Mouse (Mus musculus) heart, postnatal 0 days (tissue): Measurements from ENCODE around the gene Lxn. TPM values are rescaled to one million over a fixed set of nuclear protein-coding genes. Genes with fewer than 3 reads are reported as not detected.

Experiments
- ATAC-seq: fragments of 200-750 bp; cut with Nextera tagmentation; 2 replicates; pipeline ENCODE4 v1.8.0; 2017; ENCODE audit warnings: low read depth, moderate number of reproducible peaks, moderate library complexity; ENCODE audit not compliant: insufficient read depth
- DNase-seq: peaks from one replicate; pipeline ENCODE4 v3.0.0-alpha.2; 2016; ENCODE audit warnings: low spot score
- H3K27ac ChIP-seq: fragments of 300-500 bp; sonication (generic); 2 replicates; pipeline ENCODE4 v1.5.1; 2014; ENCODE audit warnings: low read depth, mild to moderate bottlenecking
- H3K27me3 ChIP-seq: fragments of 300-500 bp; sonication (generic); 2 replicates; pipeline ENCODE4 v1.6.1; 2014; ENCODE audit warnings: low read length, mixed read lengths; ENCODE audit not compliant: control insufficient read depth, insufficient read depth
- H3K36me3 ChIP-seq: fragments of 300-500 bp; sonication (generic); replicated peaks from 2 replicates; pipeline ENCODE4 v1.6.1; 2014; ENCODE audit warnings: low read length, mixed read lengths; ENCODE audit not compliant: control insufficient read depth, insufficient read depth
- H3K4me1 ChIP-seq: fragments of 300-500 bp; sonication (generic); 2 replicates; pipeline ENCODE4 v1.6.1; 2014; ENCODE audit warnings: antibody characterized with exemption; ENCODE audit not compliant: control insufficient read depth, insufficient read depth
- H3K4me2 ChIP-seq: fragments of 300-500 bp; sonication (generic); 2 replicates; pipeline ENCODE4 v1.6.1; 2014; ENCODE audit warnings: low read depth, mild to moderate bottlenecking, low read length, moderate library complexity
- H3K4me3 ChIP-seq: fragments of 300-500 bp; sonication (generic); 2 replicates; pipeline ENCODE4 v1.5.1; 2014; ENCODE audit warnings: low read depth, low read length
- H3K9ac ChIP-seq: fragments of 300-500 bp; sonication (generic); replicated peaks from 2 replicates; pipeline ENCODE4 v1.6.1; 2014; ENCODE audit warnings: low read depth, low read length, mixed read lengths
- H3K9me3 ChIP-seq: fragments of 300-500 bp; sonication (generic); replicated peaks from 2 replicates; pipeline ENCODE4 v1.6.1; 2016; ENCODE audit warnings: low read length; ENCODE audit not compliant: control insufficient read depth
- CTCF ChIP-seq: IDR thresholded peaks from 2 replicates; pipeline ENCODE4 v1.5.1; 2016; ENCODE audit warnings: antibody characterized with exemption, control low read depth, low read depth
- EP300 ChIP-seq: IDR thresholded peaks from 2 replicates; pipeline ENCODE4 v1.6.1; 2016; ENCODE audit warnings: antibody characterized with exemption, low read depth
- WGBS: fragments of 180-500 bp; shearing (Covaris S2); extraction: QIAGEN DNeasy Blood & Tissue Kit; methylation state at CpG from one replicate; pipeline ENCODE4 v1.1.7; 2014; 5-methylcytosine and 5-hydroxymethylcytosine counted together
- polyA plus RNA-seq: library from polyadenylated mRNA; unstranded; fragments of >200 nt; fragmentation: Nextera tagmentation; extraction: Ambion mirVana; gene quantifications from 2 replicates; pipeline ENCODE4 v1.2.1, GENCODE M21; 2015
- total RNA-seq: library from RNA; depleted of rRNA; stranded (reverse); fragments of >200 nt; gene quantifications from 2 replicates; pipeline ENCODE4 v1.2.3, GENCODE M21; 2014; ENCODE audit warnings: low replicate concordance

Gene Lxn
- total and polyA plus RNA-seq, 2 experiments from 2014 or later: 22.5 to 44.1 TPM

DNA sequence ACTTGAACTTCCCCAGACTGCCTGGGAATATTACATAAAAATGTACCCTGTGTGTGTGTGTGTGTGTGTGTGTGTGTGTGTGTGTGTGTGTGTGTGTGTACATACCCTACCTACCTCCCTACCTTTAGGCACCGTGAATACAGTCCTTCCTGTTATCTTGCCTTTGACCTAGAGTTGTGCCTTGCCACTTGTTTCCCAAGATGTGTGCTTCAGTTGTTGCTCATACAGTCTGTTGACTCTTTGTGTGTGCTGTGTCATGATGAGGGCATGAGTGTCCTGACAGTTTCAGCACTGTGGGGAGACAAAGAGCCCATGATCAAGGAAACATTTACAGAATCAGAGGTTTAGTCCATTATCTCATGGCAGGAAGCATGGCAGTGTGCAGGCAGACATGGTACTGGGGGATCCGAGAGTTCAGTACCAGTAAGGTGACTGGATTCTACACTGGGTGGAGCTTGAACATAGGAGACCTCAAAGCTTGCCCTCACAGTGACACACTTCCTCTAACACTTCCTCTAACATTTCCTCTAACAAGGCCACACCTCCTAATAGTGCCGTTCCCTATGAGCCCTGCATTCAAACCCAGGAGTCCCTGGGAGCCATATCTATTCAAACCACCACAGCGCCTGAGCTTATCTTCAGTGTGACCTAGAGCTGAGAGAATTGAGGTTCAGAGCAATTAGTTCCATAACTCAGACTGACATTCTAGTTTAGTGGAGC is 7.8 kb upstream of the Lxn start:
- no peak overlapping the region for H3K4me3 ChIP-seq

DNA sequence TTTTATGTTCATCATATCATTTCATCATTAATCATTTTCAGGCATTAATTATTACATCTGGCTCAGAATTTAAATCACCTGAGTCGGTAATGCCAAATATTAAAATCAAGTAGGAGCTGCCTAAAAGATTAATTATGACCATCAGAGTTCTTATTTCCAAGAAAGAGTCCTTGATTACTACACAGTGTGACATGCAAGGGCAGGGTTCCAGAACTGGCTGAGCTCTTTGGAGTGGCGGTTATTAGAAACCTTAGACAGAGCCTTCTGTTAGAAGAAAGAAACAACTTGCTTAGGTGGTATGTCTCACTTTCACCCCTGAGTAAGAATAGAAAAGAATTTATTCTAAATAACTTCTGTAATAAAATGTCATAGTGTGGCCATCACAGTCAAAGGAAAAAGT is 3.6 kb upstream of the Lxn start:
- WGBS: 94% methylated on average over 2 of the region's 2 CpGs
- Histone ChIP-seq H3K27ac (no peak overlapping the region), H3K36me3 (peaks cover 39% of the 10 kb centered on the region), H3K4me1 (peaks cover 4% of the 10 kb centered on the region; the same call in 1 of the 2 replicates), H3K4me2 (no peak overlapping the region), H3K27me3 (no peaks in the 10 kb centered on the region), H3K9ac (no peak overlapping the region), H3K4me3 (no peak overlapping the region), H3K9me3 (no peaks in the 10 kb centered on the region)
- no peak for ATAC-seq
- TF ChIP-seq EP300 (no peak), CTCF (no peak)
- no peak for DNase-seq

More for the DNA sequence above, 7.8 kb upstream of the Lxn start:
- no peaks in the 10 kb centered on the region for H3K27me3 ChIP-seq
- no peak for TF ChIP-seq CTCF
- TF ChIP-seq EP300: no peak
- DNase-seq: no peak
- H3K36me3 ChIP-seq: peaks cover 52% of the 10 kb centered on the region
- no peak overlapping the region for H3K4me2 ChIP-seq
- no peak overlapping the region for H3K9ac ChIP-seq
- WGBS: 59% methylated on average over 4 of the region's 4 CpGs
- H3K4me1 ChIP-seq: no peaks in the 10 kb centered on the region
- ATAC-seq: no peak
- no peak overlapping the region for H3K27ac ChIP-seq
- H3K9me3 ChIP-seq: no peaks in the 10 kb centered on the region

DNA sequence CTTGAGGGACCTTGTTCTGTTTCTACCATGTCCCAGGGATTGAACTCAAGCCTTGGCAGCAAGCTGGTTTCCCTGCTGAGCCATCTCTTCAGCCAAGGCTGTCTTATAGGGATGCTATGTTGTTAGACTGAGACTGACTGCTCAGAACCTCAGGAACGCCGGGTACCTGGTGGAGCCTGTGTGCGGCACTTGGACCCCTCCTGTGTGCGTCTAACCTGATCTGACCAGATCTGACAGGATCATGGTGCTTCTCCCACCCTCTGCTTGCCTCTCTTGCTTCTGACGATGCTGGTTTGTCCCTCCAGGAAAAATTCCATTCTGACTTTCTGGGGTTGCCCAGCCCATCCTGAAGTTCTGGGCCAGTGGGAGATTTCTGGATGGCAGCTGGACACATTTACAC is 2.9 kb upstream of the Lxn start:
- Histone ChIP-seq H3K36me3 (peaks cover 36% of the 10 kb centered on the region), H3K27ac (no peak overlapping the region), H3K27me3 (no peaks in the 10 kb centered on the region), H3K4me1 (peaks cover 5% of the 10 kb centered on the region; the same call in 1 of the 2 replicates), H3K9me3 (no peaks in the 10 kb centered on the region), H3K4me3 (no peak overlapping the region), H3K9ac (no peak overlapping the region), H3K4me2 (no peak overlapping the region)
- ATAC-seq: no peak
- no peak for DNase-seq
- no peak for TF ChIP-seq EP300
- no peak for TF ChIP-seq CTCF
- WGBS: 92% methylated on average over 5 of the region's 5 CpGs

DNA sequence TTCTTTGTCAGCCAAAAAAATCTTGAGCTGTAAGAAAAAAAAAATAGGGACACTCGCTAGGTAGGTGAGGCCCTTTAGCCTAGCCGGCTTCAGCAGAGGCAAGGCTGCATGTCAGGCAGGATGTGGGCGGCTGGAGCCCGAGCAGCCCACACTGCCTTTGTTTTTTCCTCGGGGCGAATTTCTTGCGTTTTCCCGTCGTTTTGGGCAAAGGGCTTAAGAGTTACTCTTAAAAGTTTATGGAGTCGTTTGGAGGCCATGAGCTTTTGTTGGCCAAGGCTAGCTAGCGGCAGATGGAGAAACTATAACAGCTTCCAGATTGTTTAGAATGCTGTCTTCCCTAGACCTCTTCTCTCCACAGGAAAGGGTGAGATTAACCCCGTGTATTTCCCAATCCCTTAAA is 725 bp downstream of the Lxn start:
- Histone ChIP-seq H3K9me3 (no peaks in the 10 kb centered on the region), H3K36me3 (peaks cover 42% of the 10 kb centered on the region), H3K27ac (peak overlapping the region; percentile 75), H3K4me3 (peak overlapping the region; percentile 80), H3K9ac (peak overlapping the region; percentile 72), H3K4me2 (peak overlapping the region; percentile 95), H3K4me1 (peaks cover 5% of the 10 kb centered on the region; the same call in 1 of the 2 replicates), H3K27me3 (no peaks in the 10 kb centered on the region)
- WGBS: 3% methylated on average over 12 of the region's 12 CpGs
- ATAC-seq (no peak), DNase-seq (peak; percentile 9)
- TF ChIP-seq EP300 (no peak), CTCF (no peak)

DNA sequence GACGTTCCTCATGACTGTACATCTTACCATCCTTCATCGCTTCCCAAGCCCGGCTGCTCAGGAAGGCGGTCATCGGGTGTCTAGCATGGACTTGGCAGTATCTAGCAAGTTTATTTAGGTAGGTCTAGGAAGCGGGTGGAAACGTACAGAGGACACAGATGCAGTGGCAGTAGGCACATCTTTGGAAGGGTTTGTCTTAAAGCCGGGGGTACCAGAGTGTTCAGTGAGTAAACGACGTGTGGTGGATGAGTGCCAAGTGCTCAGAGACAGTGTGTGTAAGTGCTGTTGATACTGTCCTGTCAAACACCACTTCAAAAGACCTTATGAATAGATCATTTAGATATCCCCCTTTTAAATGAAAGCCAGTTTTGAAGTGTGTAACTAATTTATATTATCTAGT is 1.1 kb downstream of the Lxn start:
- H3K4me2 ChIP-seq: peak overlapping the region; percentile 95
- 21% methylated on average over 10 of the region's 10 CpGs for WGBS
- H3K36me3 ChIP-seq: peaks cover 41% of the 10 kb centered on the region
- H3K9ac ChIP-seq: peak overlapping the region; percentile 72
- ATAC-seq (no peak; the same call in 1 of the 2 replicates), DNase-seq (no peak)
- TF ChIP-seq CTCF (no peak), EP300 (no peak)
- H3K27ac ChIP-seq: no peak overlapping the region
- peak overlapping the region; percentile 80 for H3K4me3 ChIP-seq
- no peaks in the 10 kb centered on the region for H3K9me3 ChIP-seq
- peaks cover 5% of the 10 kb centered on the region; the same call in 1 of the 2 replicates for H3K4me1 ChIP-seq
- H3K27me3 ChIP-seq: no peaks in the 10 kb centered on the region
